Mouse (Mus musculus): ENCODE results near the gene Anapc13. TPM values are rescaled to one million over a fixed set of nuclear protein-coding genes. Genes with fewer than 3 reads are reported as not detected.

The Anapc13 gene
- total and polyA plus RNA-seq, 2 experiments from 2014 or later: 43.9 to 322 TPM

DNA sequence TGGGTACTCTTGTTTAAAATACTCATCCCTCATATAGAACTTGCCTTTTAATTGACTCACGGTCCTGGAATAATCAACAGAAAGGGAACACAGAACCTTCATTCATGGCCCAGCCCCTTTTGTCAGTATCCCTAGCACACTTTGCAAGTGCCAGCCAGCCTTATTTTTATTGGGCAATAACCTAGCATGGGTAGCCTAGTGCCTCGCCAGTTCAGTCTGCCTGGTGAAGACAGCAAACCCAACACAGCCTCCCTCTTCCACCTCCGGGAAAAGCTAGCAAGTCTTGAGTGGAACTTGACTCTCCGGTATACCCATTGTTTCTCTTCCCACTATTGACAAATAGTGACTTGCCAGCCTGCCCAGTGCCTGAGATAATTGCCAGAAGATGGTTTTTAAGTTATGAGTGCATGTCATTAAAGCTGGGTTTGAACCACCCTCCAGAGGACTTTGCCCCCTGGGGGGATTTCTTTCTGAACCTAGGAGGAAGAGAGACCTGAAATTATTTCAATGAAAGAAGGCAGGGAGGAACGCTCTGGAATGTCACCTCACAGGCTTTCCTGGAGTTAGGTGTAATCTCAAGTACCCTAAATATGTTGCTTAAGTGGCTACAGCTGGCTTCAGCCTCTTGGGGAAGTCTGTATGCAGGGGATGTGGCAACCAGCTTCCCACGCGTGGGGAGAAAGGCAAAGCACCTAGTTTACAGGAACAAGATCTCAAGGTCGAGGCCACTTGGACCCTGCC is 30.4 kb downstream of the Anapc13 start:
- ATAC-seq (ENCODE audit: insufficient read depth, low read depth): no peak
- Histone ChIP-seq H3K9ac (replicated peaks; ENCODE audit: low read depth, low read length) (no peak overlapping the region), H3K36me3 (replicated peaks; ENCODE audit: control insufficient read depth, insufficient read depth, low read length) (no peaks in the 10 kb centered on the region), H3K4me3 (ENCODE audit: low read depth, low read length) (no peak overlapping the region), H3K27ac (ENCODE audit: low read depth) (no peak overlapping the region), H3K4me2 (ENCODE audit: low read depth, low read length) (no peak overlapping the region), H3K4me1 (ENCODE audit: control insufficient read depth, insufficient read depth) (peaks cover 6% of the 10 kb centered on the region), H3K9me3 (replicated peaks; ENCODE audit: control insufficient read depth, low read length) (no peaks in the 10 kb centered on the region), H3K27me3 (ENCODE audit: control insufficient read depth, insufficient read depth, low read length) (no peaks in the 10 kb centered on the region)
- no peak for DNase-seq (ENCODE audit: low spot score)
- TF ChIP-seq CTCF (IDR thresholded peaks at IDR 0.05; ENCODE audit: low read depth) (no peak), EP300 (IDR thresholded peaks at IDR 0.05; ENCODE audit: low read depth) (no peak)
- 49% methylated on average over 8 of the region's 8 CpGs for WGBS

DNA sequence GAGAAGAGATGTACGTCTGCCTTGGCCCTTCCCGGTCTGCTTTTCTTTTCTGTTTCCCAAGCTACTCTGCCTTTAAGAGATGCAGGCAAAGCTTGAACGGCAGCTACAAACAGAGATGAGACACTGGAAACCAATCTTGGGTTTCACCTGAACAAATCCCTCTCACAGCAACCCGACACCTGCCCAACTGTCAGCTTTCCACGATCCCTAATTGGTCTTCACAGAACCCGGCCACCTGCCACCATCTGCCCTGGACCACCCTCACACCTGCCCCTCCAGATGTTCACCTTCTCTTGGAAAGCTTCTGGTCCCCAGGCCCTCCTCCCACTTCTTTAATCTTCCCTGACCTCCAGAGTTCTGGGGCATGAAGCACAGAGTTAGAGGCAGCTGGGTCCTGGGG is 42.0 kb downstream of the Anapc13 start:
- Histone ChIP-seq H3K4me3 (ENCODE audit: low read depth, low read length) (no peak overlapping the region), H3K27ac (ENCODE audit: low read depth) (no peak overlapping the region), H3K36me3 (replicated peaks; ENCODE audit: control insufficient read depth, insufficient read depth, low read length) (no peaks in the 10 kb centered on the region), H3K27me3 (ENCODE audit: control insufficient read depth, insufficient read depth, low read length) (no peaks in the 10 kb centered on the region), H3K9me3 (replicated peaks; ENCODE audit: control insufficient read depth, low read length) (no peaks in the 10 kb centered on the region), H3K4me2 (ENCODE audit: low read depth, low read length) (no peak overlapping the region), H3K9ac (replicated peaks; ENCODE audit: low read depth, low read length) (no peak overlapping the region), H3K4me1 (ENCODE audit: control insufficient read depth, insufficient read depth) (0 out of 2 replicates have a peak, but pooled peaks cover 4% of the 10 kb centered on the region)
- TF ChIP-seq EP300 (IDR thresholded peaks at IDR 0.05; ENCODE audit: low read depth) (no peak), CTCF (IDR thresholded peaks at IDR 0.05; ENCODE audit: low read depth) (no peak)
- ATAC-seq (ENCODE audit: insufficient read depth, low read depth) (no peak), DNase-seq (ENCODE audit: low spot score) (no peak)
- WGBS: 68% methylated on average over 6 of the region's 6 CpGs

DNA sequence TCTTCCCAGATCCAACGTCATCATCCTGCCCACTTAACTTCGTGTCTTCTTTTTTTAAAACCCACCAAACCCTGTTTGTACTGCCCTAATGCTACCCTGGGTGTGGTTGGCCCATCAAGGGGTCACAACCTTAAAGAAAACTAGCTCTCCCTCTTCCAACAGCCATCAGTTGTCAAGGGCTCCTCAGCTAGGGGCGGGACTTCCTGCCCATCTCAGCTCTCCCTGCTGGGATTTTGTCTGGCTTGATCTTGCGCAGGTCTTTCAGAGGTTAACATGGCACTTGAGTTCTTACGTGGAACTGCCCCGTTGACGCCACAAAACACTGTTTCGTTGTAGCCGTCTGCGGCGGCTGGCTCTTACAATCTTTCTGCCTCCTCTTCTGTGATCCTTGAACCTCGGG is 42.8 kb downstream of the Anapc13 start:
- Histone ChIP-seq H3K27ac (ENCODE audit: low read depth) (no peak overlapping the region), H3K9me3 (replicated peaks; ENCODE audit: control insufficient read depth, low read length) (no peaks in the 10 kb centered on the region), H3K27me3 (ENCODE audit: control insufficient read depth, insufficient read depth, low read length) (no peaks in the 10 kb centered on the region), H3K36me3 (replicated peaks; ENCODE audit: control insufficient read depth, insufficient read depth, low read length) (no peaks in the 10 kb centered on the region), H3K9ac (replicated peaks; ENCODE audit: low read depth, low read length) (no peak overlapping the region), H3K4me3 (ENCODE audit: low read depth, low read length) (no peak overlapping the region), H3K4me2 (ENCODE audit: low read depth, low read length) (no peak overlapping the region), H3K4me1 (ENCODE audit: control insufficient read depth, insufficient read depth) (0 out of 2 replicates have a peak, but pooled peaks cover 4% of the 10 kb centered on the region)
- WGBS: 85% methylated on average over 12 of the region's 12 CpGs
- ATAC-seq (ENCODE audit: insufficient read depth, low read depth) (no peak), DNase-seq (ENCODE audit: low spot score) (no peak)
- TF ChIP-seq EP300 (IDR thresholded peaks at IDR 0.05; ENCODE audit: low read depth) (no peak), CTCF (IDR thresholded peaks at IDR 0.05; ENCODE audit: low read depth) (no peak)

DNA sequence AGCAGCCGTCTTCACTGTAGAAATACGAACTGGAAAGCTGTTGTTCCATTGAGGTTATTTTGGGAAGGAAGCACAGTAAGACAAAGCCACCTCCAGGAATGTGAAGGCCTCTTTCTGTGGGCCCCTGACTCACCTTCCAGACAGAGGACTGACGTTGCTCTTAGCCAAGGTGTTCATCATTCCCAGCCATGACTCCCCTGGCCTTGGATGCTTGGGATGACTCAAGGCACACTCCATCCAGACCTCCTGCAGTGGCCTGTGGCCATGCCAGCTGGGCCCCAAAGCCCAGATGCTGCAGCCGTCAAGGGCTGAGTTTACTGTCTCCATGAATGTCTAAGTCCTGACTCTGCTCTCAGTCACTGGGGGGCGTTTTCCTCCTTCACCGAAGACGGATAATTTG is 47.3 kb downstream of the Anapc13 start:
- no peaks in the 10 kb centered on the region for H3K27me3 ChIP-seq (ENCODE audit: control insufficient read depth, insufficient read depth, low read length)
- no peak overlapping the region for H3K9ac ChIP-seq (replicated peaks; ENCODE audit: low read depth, low read length)
- H3K4me1 ChIP-seq (ENCODE audit: control insufficient read depth, insufficient read depth): peaks cover 9% of the 10 kb centered on the region; the same call in 1 of the 2 replicates
- H3K27ac ChIP-seq (ENCODE audit: low read depth): no peak overlapping the region
- H3K4me3 ChIP-seq (ENCODE audit: low read depth, low read length): no peak overlapping the region
- no peaks in the 10 kb centered on the region for H3K36me3 ChIP-seq (replicated peaks; ENCODE audit: control insufficient read depth, insufficient read depth, low read length)
- H3K4me2 ChIP-seq (ENCODE audit: low read depth, low read length): no peak overlapping the region
- TF ChIP-seq EP300 (IDR thresholded peaks at IDR 0.05; ENCODE audit: low read depth) (no peak), CTCF (IDR thresholded peaks at IDR 0.05; ENCODE audit: low read depth) (no peak)
- WGBS: 51% methylated on average over 7 of the region's 7 CpGs
- H3K9me3 ChIP-seq (replicated peaks; ENCODE audit: control insufficient read depth, low read length): no peaks in the 10 kb centered on the region
- DNase-seq (ENCODE audit: low spot score) (no peak), ATAC-seq (ENCODE audit: insufficient read depth, low read depth) (no peak)

DNA sequence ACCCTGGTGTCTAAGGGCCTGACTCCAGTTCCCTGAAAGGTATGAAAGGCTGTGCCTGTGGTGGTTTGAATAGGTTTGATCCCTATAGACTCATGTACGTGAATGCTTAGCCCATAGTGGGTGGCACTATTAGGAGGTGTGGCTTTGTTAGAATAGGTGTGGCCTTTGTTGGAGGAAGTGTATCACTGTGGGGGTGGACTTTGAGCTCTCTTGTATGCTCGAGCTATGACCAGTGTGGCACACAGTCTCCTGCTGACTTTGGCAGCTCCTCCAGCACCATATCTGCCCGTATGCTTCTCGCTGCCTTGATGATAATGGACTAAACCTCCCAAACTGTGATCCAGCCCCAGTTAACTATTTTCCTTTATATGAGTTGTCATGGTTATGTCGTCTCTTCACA is 49.8 kb downstream of the Anapc13 start:
- DNase-seq (ENCODE audit: low spot score): no peak
- Histone ChIP-seq H3K36me3 (replicated peaks; ENCODE audit: control insufficient read depth, insufficient read depth, low read length) (no peaks in the 10 kb centered on the region), H3K4me1 (ENCODE audit: control insufficient read depth, insufficient read depth) (peaks cover 9% of the 10 kb centered on the region; the same call in 1 of the 2 replicates), H3K9ac (replicated peaks; ENCODE audit: low read depth, low read length) (no peak overlapping the region), H3K27me3 (ENCODE audit: control insufficient read depth, insufficient read depth, low read length) (no peaks in the 10 kb centered on the region), H3K9me3 (replicated peaks; ENCODE audit: control insufficient read depth, low read length) (no peaks in the 10 kb centered on the region), H3K27ac (ENCODE audit: low read depth) (no peak overlapping the region), H3K4me2 (ENCODE audit: low read depth, low read length) (no peak overlapping the region), H3K4me3 (ENCODE audit: low read depth, low read length) (no peak overlapping the region)
- TF ChIP-seq EP300 (IDR thresholded peaks at IDR 0.05; ENCODE audit: low read depth) (no peak), CTCF (IDR thresholded peaks at IDR 0.05; ENCODE audit: low read depth) (no peak)
- no peak for ATAC-seq (ENCODE audit: insufficient read depth, low read depth)
- 43% methylated on average over 5 of the region's 5 CpGs for WGBS

DNA sequence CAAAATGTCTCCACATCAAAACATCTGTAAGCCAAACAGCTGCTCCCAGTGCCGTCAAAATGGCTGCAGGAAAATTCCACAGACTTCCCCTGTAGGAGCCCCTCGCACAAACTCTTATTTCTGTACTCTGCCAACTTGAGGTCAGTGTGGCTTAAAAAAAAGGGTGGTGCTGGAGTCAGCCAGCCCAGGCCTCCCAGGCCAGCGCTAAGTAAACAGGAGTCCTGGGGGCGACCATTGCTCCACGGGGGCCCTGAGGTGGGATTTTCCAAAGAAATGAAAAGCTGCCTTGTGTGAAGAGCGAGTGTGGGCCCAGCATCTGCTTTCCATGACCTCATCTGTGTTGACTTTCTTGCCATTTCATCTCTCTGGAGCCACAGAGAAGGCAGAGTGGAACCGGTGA is 55.4 kb downstream of the Anapc13 start:
- no peaks in the 10 kb centered on the region for H3K36me3 ChIP-seq (replicated peaks; ENCODE audit: control insufficient read depth, insufficient read depth, low read length)
- TF ChIP-seq CTCF (IDR thresholded peaks at IDR 0.05; ENCODE audit: low read depth) (no peak), EP300 (IDR thresholded peaks at IDR 0.05; ENCODE audit: low read depth) (no peak)
- DNase-seq (ENCODE audit: low spot score) (no peak), ATAC-seq (ENCODE audit: insufficient read depth, low read depth) (no peak)
- H3K4me1 ChIP-seq (ENCODE audit: control insufficient read depth, insufficient read depth): no peaks in the 10 kb centered on the region; the same call in 1 of the 2 replicates
- 38% methylated on average over 7 of the region's 7 CpGs for WGBS
- no peaks in the 10 kb centered on the region for H3K27me3 ChIP-seq (ENCODE audit: control insufficient read depth, insufficient read depth, low read length)
- H3K27ac ChIP-seq (ENCODE audit: low read depth): no peak overlapping the region
- no peak overlapping the region for H3K4me3 ChIP-seq (ENCODE audit: low read depth, low read length)
- H3K9me3 ChIP-seq (replicated peaks; ENCODE audit: control insufficient read depth, low read length): no peaks in the 10 kb centered on the region
- no peak overlapping the region for H3K4me2 ChIP-seq (ENCODE audit: low read depth, low read length)
- no peak overlapping the region for H3K9ac ChIP-seq (replicated peaks; ENCODE audit: low read depth, low read length)

Other genes starting within 250 kb of the Anapc13 start
- gene Ky, start 120.5 kb upstream of the Anapc13 start, total RNA-seq (2014; rRNA removed; ENCODE audit: low replicate concordance): 1.9 and 22.1 TPM in 2 replicates
- gene Ky, start 120.5 kb upstream of the Anapc13 start, polyA plus RNA-seq (2015; fragmentation: Nextera tagmentation; extraction: Ambion mirVana): 1.8 and 2.1 TPM in 2 replicates
- 4.7 and 5.2 TPM in 2 replicates for gene Cep63, start 238 bp downstream of the Anapc13 start, total RNA-seq (2014; rRNA removed; ENCODE audit: low replicate concordance)
- gene Cep63, start 238 bp downstream of the Anapc13 start, polyA plus RNA-seq (2015; fragmentation: Nextera tagmentation; extraction: Ambion mirVana): 40.4 and 45.3 TPM in 2 replicates
- 115 and 221 TPM in 2 replicates for gene Amotl2, start 90.4 kb downstream of the Anapc13 start, total RNA-seq (2014; rRNA removed; ENCODE audit: low replicate concordance)
- gene Amotl2, start 90.4 kb downstream of the Anapc13 start, polyA plus RNA-seq (2015; fragmentation: Nextera tagmentation; extraction: Ambion mirVana): 25.3 and 26.0 TPM in 2 replicates
- 60.2 and 66.1 TPM in 2 replicates for gene Ryk, start 208.6 kb downstream of the Anapc13 start, total RNA-seq (2014; rRNA removed; ENCODE audit: low replicate concordance)
- gene Ryk, start 208.6 kb downstream of the Anapc13 start, polyA plus RNA-seq (2015; fragmentation: Nextera tagmentation; extraction: Ambion mirVana): 8.2 and 8.8 TPM in 2 replicates

Data from heart, postnatal 0 days (tissue).